Mouse (Mus musculus) embryonic facial prominence, embryonic 13.5 days (tissue): ENCODE data around the gene Prex1. TPM values are rescaled to one million over a fixed set of nuclear protein-coding genes. Genes with fewer than 3 reads are reported as not detected.
"Not testable (repeated sequence)": the region's sequence is repeated elsewhere in the genome, so short reads cannot be mapped to it uniquely, and the experiment has no call there.

Source experiments
- ATAC-seq: fragments of 200-750 bp; cut with Nextera tagmentation; 2 replicates; pipeline ENCODE4 v1.8.0; 2017; ENCODE audit warnings: low read depth; ENCODE audit not compliant: insufficient number of reproducible peaks, insufficient read depth, low FRiP score, low TSS enrichment
- H3K27ac ChIP-seq: fragments of 300-500 bp; sonication (generic); 2 replicates; pipeline ENCODE4 v1.5.1; 2015; ENCODE audit warnings: moderate library complexity, mild to moderate bottlenecking, inconsistent platforms
- H3K27me3 ChIP-seq: fragments of 300-500 bp; sonication (generic); 2 replicates; pipeline ENCODE4 v1.6.1; 2015; ENCODE audit warnings: mild to moderate bottlenecking, inconsistent platforms
- H3K36me3 ChIP-seq: fragments of 300-500 bp; sonication (generic); 2 replicates; pipeline ENCODE4 v1.6.1; 2015; ENCODE audit warnings: mild to moderate bottlenecking, inconsistent platforms
- H3K4me1 ChIP-seq: fragments of 300-500 bp; sonication (generic); 2 replicates; pipeline ENCODE4 v1.6.1; 2015; ENCODE audit warnings: inconsistent platforms
- H3K4me2 ChIP-seq: fragments of 300-500 bp; sonication (generic); 2 replicates; pipeline ENCODE4 v1.6.1; 2015; ENCODE audit warnings: moderate library complexity, mild to moderate bottlenecking, inconsistent platforms
- H3K4me3 ChIP-seq: fragments of 300-500 bp; sonication (generic); 2 replicates; pipeline ENCODE4 v1.5.1; 2015; ENCODE audit warnings: mild to moderate bottlenecking, inconsistent platforms
- H3K9ac ChIP-seq: fragments of 300-500 bp; sonication (generic); 2 replicates; pipeline ENCODE4 v1.6.1; 2015; ENCODE audit warnings: mild to moderate bottlenecking, inconsistent platforms
- H3K9me3 ChIP-seq: fragments of 300-500 bp; sonication (generic); 2 replicates; pipeline ENCODE4 v1.6.1; 2016; ENCODE audit warnings: inconsistent platforms
- WGBS: fragments of 180-500 bp; shearing (Covaris S2); methylation state at CpG from one replicate; pipeline ENCODE4 v1.1.7; 2015; ENCODE audit warnings: mixed read lengths; 5-methylcytosine and 5-hydroxymethylcytosine counted together
- polyA plus RNA-seq: library from polyadenylated mRNA; unstranded; fragments of >200 nt; fragmentation: Nextera tagmentation; extraction: Ambion mirVana; gene quantifications from 2 replicates; pipeline ENCODE4 v1.2.1, GENCODE M21; 2015

Gene Prex1
- polyA plus RNA-seq, 1 experiment from 2014 or later = 28.4 TPM

DNA sequence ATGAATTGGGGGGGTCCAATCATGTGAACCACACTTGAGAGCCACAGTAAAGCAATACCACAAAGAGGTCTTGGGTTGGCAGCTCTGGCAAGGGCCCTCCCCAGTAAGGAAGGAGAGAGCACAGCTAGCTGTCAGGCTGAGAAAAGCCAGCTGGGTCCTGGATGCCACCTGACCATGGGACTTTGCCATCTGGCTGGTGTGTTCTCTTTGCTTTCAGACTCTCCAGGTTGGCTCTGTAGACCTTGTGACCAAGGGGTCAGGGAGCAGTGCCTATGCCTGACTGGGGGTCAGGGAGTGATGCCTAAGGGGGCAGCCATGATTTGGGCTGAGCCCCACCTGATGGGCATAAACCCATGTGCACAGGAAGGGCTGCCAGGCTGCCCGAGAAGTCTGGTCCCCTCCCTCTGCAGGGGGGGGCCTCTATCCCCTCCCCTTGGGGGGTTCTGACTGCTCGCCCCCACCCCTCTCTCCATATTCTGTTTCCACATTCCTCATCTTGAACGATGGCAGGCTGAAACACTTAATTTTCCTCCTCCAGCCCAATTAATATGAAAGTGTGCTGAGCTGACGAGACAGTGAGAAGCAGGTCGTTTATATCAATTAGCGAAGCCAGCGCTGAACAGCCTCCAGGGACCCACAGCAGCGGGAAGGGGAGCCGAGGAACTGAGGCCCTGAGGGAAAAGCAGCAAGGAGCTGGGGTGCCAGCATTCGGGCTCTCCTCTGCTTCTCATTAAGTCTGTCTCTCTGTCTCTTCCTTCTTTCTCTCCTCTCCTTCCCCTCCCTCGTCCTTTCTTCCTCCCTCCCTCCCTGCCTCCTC, 172.3 kb downstream of the Prex1 start:
- peak overlapping the region; percentile 52; the same call in 1 of the 2 replicates for H3K9ac ChIP-seq
- ATAC-seq = no peak
- H3K27me3 ChIP-seq = no peaks in the 10 kb centered on the region
- H3K27ac ChIP-seq = peak overlapping the region; percentile 55; the same call in 1 of the 2 replicates
- H3K9me3 ChIP-seq = peaks cover 6% of the 10 kb centered on the region; the same call in 1 of the 2 replicates
- 0 out of 2 replicates have a peak overlapping the region, but pooled peaks have one; percentile 10 for H3K4me3 ChIP-seq
- H3K4me1 ChIP-seq = peaks cover 38% of the 10 kb centered on the region
- no peaks in the 10 kb centered on the region for H3K36me3 ChIP-seq
- WGBS = 8% methylated on average over 11 of the region's 11 CpGs
- H3K4me2 ChIP-seq = peak overlapping the region; percentile 46

DNA sequence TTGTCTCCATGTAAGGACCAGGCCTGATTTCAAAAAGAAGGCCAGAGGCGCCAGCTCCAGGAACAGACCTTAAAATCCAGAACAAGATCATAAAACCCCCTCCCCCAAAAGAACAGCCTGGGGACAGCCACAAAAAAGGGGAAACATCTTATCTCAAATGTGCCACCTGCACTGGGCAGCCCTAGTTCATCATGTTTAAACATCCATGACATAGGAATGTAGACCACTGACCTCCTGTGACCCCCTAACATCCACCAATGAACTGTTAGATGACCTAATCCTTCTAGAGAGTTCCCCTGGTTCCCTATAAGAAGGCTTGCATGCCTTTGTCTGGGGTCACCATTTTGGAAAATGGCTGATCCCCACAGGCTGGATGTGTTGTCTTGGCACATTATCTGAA, 173.4 kb downstream of the Prex1 start:
- Histone ChIP-seq H3K9ac (no peak overlapping the region), H3K4me1 (peaks cover 27% of the 10 kb centered on the region), H3K4me3 (no peak overlapping the region), H3K27me3 (no peaks in the 10 kb centered on the region), H3K36me3 (no peaks in the 10 kb centered on the region), H3K9me3 (peaks cover 6% of the 10 kb centered on the region; the same call in 1 of the 2 replicates), H3K27ac (no peak overlapping the region), H3K4me2 (no peak overlapping the region)
- no peak for ATAC-seq
- WGBS = 83% methylated on average over 1 of the region's 1 CpGs

DNA sequence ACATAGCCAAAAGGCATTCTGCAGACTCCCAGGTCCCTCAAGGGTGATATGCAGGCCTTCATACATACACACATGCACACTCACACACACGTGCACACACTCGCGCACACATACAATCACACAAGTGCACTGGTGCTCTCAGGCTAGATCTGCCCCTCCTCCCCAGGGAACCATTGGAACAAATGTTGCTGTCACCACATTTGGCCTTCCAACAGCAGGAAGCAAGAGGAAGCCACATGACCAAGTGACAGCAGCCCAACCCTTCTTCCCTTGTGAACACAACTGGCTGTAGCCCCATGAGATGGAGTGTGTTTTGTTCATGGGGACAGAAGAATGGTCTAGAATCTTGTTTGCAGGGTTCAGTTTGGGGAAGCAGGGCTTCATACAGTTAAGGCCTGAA, 176.7 kb downstream of the Prex1 start:
- Histone ChIP-seq H3K36me3 (no peaks in the 10 kb centered on the region), H3K27me3 (no peaks in the 10 kb centered on the region), H3K9me3 (no peaks in the 10 kb centered on the region), H3K27ac (no peak overlapping the region), H3K4me1 (peaks cover 19% of the 10 kb centered on the region), H3K4me3 (no peak overlapping the region), H3K4me2 (no peak overlapping the region), H3K9ac (no peak overlapping the region)
- ATAC-seq = no peak
- 95% methylated on average over 3 of the region's 3 CpGs for WGBS

DNA sequence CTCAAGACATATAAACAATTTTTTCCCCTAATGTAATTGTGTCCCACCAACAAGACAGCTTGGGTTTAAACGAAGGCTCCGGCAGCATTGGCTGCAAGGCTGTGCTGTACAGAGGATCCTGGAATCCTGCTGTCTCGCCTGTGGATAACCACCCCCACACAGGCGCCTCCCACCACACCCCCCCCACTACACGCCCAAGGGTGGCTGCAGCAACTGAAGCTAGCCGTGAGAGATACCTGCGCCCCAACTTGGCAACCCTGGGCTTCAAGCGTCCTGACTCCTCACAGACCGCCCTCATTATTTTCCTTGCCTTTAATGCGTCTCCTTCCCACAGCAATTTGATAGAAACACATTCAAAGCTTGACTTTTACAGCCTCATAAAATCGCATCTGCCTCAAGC, 178.1 kb downstream of the Prex1 start:
- H3K9ac ChIP-seq = no peak overlapping the region
- H3K4me3 ChIP-seq = no peak overlapping the region
- WGBS = 88% methylated on average over 11 of the region's 11 CpGs
- H3K36me3 ChIP-seq = no peaks in the 10 kb centered on the region
- no peak overlapping the region for H3K27ac ChIP-seq
- peaks cover 8% of the 10 kb centered on the region; the same call in 1 of the 2 replicates for H3K4me1 ChIP-seq
- peaks cover under 1% of the 10 kb centered on the region; the same call in 1 of the 2 replicates for H3K9me3 ChIP-seq
- H3K27me3 ChIP-seq = no peaks in the 10 kb centered on the region
- ATAC-seq = no peak
- no peak overlapping the region for H3K4me2 ChIP-seq

DNA sequence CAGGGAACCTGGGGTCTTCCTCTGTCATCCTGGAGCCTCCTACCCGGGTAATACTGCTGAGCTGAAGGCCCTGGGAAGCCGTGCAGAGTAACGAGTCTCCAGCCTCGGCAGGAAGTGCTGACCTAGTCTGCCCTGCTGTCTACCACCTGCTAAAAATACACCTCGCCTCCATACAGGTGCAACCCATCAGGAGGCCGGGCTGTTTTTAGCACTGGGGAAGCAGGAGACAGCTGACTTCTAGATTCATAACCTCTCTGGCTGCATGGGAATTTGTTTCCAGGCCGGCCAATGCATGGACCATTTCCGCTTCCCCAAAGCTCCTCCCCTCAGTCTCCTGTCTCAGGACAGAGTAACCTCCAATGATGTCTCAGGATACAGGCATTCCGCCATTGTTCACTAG, 187.4 kb downstream of the Prex1 start:
- no peak for ATAC-seq
- no peak overlapping the region for H3K4me2 ChIP-seq
- peaks cover 5% of the 10 kb centered on the region; the same call in 1 of the 2 replicates for H3K9me3 ChIP-seq
- no peaks in the 10 kb centered on the region for H3K27me3 ChIP-seq
- peaks cover 23% of the 10 kb centered on the region for H3K4me1 ChIP-seq
- no peak overlapping the region for H3K9ac ChIP-seq
- 81% methylated on average over 9 of the region's 9 CpGs for WGBS
- no peak overlapping the region for H3K27ac ChIP-seq
- H3K4me3 ChIP-seq = no peak overlapping the region
- no peaks in the 10 kb centered on the region for H3K36me3 ChIP-seq

DNA sequence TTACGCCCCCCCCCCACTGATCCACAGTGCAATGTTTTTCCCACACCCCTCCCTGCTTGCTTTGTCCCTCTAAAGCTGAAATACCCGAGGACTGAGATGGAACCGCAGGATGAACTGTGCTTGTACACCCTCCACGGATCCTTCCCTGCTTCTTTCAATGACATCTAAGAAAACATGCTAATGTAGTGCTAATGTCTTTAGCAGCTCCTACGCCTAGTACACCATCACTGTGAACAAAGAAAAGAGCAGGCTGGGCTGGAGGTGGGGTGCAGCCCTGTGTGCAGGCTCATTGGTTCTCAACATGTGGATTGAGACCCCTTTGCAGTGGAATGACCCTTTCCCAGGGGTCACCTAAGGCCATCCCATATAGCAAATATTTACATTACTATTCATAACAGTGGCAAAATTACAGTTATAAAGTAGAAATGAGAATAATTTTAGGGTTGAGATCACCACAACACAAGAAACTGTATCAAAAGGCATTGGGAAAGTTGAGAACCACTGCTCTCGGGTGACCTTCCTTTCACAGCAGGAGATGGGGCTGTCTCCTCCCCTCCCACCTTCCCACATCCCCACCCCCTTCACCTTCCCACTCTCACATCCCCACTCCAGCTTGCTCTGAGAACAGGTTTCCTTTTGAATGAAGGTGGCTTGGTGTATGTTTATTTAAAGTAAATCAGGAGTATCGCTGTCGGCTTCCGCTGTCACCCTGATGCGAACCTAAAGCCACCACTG, 190.3 kb downstream of the Prex1 start:
- Histone ChIP-seq H3K27ac (no peak overlapping the region), H3K9ac (no peak overlapping the region), H3K36me3 (no peaks in the 10 kb centered on the region), H3K4me1 (peaks cover 26% of the 10 kb centered on the region), H3K27me3 (no peaks in the 10 kb centered on the region), H3K4me2 (no peak overlapping the region), H3K4me3 (no peak overlapping the region), H3K9me3 (no peaks in the 10 kb centered on the region)
- ATAC-seq = no peak
- WGBS = 82% methylated on average over 10 of the region's 10 CpGs

DNA sequence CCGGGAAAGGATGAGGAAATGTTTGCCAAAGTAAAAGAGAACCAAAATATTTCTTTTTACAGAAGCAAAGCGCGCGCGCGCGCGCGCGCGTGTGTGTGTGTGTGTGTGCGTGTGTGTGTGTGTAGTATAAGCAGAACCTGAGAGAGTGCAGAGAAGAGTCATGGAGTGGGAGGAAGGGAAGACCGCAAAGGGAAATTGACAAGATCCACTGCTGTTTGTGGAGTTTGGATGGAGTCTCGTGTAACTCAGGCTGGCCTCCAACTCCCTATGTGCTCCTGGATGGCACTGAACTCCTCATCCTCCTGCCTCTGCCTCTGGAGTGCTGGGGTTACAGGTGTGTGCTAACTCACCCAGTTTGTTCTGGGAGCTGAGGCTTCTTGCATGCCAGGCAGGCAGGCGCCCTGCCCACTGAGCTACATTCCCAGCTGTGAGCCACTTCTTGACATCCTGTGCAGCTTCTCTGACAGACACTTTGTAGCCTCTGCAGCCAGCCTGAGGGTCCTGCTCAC, 191.0 kb downstream of the Prex1 start:
- no peak for ATAC-seq
- H3K4me1 ChIP-seq = peaks cover 29% of the 10 kb centered on the region
- WGBS = 89% methylated on average over 15 of the region's 15 CpGs
- no peaks in the 10 kb centered on the region for H3K36me3 ChIP-seq
- no peaks in the 10 kb centered on the region for H3K27me3 ChIP-seq
- H3K4me3 ChIP-seq = no peak overlapping the region
- no peaks in the 10 kb centered on the region for H3K9me3 ChIP-seq
- H3K27ac ChIP-seq = no peak overlapping the region
- no peak overlapping the region for H3K9ac ChIP-seq
- H3K4me2 ChIP-seq = no peak overlapping the region

DNA sequence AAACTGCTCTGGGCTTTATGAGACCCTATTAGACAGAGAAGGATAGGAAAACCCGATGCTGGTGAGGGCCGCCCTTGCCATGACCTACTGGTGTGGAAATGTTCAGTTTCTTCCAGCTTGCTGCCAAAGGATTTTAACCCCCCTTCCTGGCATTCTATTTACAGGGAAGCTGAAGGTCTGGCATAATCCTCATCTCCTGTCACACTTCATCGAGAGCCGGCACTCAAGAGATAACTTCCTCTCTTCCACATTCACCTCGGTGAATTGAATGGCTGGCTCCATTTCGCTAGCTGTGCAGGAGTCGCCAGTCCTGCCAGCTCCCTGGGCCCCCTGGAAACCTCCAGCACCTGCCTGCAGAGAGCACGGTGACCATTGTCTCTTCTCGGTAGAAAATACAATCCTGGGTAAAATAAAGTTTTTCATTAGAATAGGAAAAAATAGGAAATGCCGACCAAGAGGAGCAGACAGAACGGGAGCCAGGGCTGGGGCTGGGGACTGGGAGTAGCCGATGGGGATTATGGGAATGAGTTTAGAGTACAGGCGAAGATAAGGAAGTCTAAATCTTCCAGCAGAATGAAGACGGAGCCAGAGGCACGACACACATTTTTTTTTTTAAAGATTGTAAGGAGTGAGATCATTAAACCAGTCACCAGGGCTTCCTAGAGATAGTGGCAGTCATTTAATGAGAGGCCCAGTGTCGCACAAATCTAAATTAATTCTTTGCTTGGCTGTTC, 191.6 kb downstream of the Prex1 start:
- Histone ChIP-seq H3K36me3 (no peaks in the 10 kb centered on the region), H3K9me3 (no peaks in the 10 kb centered on the region), H3K27me3 (no peaks in the 10 kb centered on the region), H3K4me2 (no peak overlapping the region), H3K27ac (no peak overlapping the region), H3K4me1 (peaks cover 33% of the 10 kb centered on the region), H3K9ac (no peak overlapping the region), H3K4me3 (no peak overlapping the region)
- WGBS = 57% methylated on average over 16 of the region's 16 CpGs
- ATAC-seq = no peak

DNA sequence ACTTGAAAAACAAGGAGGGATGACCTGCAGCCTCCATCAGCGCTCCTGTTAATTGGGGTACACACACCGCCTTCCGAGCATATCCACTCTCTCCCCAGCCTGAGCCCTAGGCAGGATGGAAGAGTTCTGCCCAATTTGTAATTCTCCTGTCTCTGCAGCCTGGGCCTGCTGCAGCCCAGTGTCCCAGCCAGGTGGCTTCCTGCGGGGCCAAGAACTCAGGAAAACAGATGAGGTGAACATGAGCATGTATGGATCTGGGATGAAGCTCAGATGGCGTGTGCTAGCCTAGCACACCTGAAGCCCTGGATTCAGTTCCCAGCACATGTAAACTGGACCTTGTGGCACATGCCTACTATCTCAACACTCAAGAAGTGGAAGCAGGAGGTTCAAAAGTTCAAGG, 192.2 kb downstream of the Prex1 start:
- Histone ChIP-seq H3K4me2 (no peak overlapping the region), H3K4me1 (peaks cover 33% of the 10 kb centered on the region), H3K4me3 (no peak overlapping the region), H3K27me3 (no peaks in the 10 kb centered on the region), H3K27ac (no peak overlapping the region), H3K36me3 (no peaks in the 10 kb centered on the region), H3K9ac (no peak overlapping the region), H3K9me3 (no peaks in the 10 kb centered on the region)
- 87% methylated on average over 5 of the region's 5 CpGs for WGBS
- ATAC-seq = no peak

DNA sequence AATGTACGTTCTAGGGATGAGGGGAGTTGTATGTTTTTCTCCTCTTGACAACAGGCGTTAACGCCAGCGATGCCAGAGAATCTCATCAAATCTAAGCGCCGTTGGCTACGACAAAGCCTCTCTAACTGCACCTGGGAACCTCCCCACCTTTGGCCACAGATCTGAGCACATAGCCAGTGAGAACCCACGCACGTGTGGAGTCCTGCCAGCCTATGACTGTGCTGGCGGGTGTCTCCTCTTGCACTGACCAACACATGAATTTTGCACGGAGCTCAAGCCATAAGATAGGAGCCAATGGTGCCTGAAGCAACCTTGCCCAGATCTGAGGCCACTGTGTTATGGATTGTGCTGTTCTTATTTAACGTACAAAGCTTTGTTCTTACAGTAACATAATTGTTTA, 193.1 kb downstream of the Prex1 start:
- Histone ChIP-seq H3K4me1 (peaks cover 28% of the 10 kb centered on the region), H3K4me2 (no peak overlapping the region), H3K36me3 (no peaks in the 10 kb centered on the region), H3K27ac (no peak overlapping the region), H3K27me3 (no peaks in the 10 kb centered on the region), H3K9ac (no peak overlapping the region), H3K4me3 (no peak overlapping the region), H3K9me3 (no peaks in the 10 kb centered on the region)
- no peak for ATAC-seq
- 89% methylated on average over 12 of the region's 12 CpGs for WGBS

DNA sequence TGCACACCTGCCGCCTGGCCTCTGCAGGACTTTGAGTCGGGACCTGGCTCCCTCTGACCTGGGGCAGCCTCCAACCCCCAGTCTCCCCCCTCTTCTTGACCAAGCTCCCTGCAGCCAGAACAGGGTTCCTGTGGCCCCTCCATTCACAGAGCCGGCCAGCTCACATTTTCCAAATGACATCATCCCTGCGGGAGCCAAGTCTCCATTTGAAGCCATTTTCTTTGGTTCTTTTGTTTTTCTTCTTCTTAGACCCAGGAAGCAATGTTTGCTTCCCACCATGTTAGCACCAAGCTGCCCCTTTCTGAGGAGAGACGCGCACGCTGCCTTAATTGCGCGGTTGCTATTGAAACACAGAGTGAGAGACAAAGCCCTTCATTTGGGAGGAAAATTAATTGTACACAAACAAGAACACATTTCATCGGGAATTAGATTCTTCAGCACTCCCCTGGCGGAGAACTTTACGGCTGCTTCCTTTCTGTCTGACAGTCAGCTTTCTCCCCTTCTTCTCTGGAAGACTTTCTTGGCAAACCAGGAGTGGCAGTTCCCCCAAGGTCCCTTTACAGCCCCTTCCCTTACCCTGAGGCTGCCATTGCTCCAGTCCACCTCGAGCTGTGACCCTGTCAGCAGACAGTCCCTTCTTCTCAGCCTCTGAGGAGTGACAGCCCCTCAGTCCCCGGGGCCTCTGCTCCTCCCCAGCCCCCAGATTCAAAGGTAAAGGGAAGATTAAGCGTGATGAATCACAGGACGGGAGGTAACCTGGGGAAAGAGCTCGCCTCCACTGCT, 196.0 kb downstream of the Prex1 start:
- H3K9ac ChIP-seq, ATAC-seq, H3K27me3 ChIP-seq, H3K9me3 ChIP-seq, H3K36me3 ChIP-seq, H3K4me3 ChIP-seq: not testable (repeated sequence)
- WGBS = 8% methylated on average over 15 of the region's 17 CpGs
- Histone ChIP-seq H3K4me2 (peak overlapping the region; percentile 26), H3K4me1 (peaks cover 17% of the 10 kb centered on the region), H3K27ac (0 out of 2 replicates have a peak overlapping the region, but pooled peaks have one; percentile 39)
